Mouse (Mus musculus) spleen, postnatal 4 days (tissue): ENCODE results near the gene Oser1.

ENCODE experiments used
- DNase-seq, 2 experiments: peaks; one replicate each; pipeline ENCODE4 v3.0.0; 2022; ENCODE audit warnings: low spot score in 2 of 2

The Oser1 gene

GRCm38 (mm10) chr2:163359253-163359652 is 65.2 kb downstream of the Oser1 start:
- no peak for DNase-seq

- peak in 1 of 2 experiments; percentile 36 for DNase-seq
Measured at GRCm38 (mm10) chr2:163358662-163359061, 65.8 kb downstream of the Oser1 start.

- peak; percentile 56 to 71 for DNase-seq
Measured at GRCm38 (mm10) chr2:163356113-163356840, 68.2 kb downstream of the Oser1 start.
